Comparison of ENCODE assay signal across 8 mouse cellular contexts in genomic region chr16:37011922-37012289, GRCm38 (mm10). TPM values are rescaled to one million over a fixed set of nuclear protein-coding genes. Genes with fewer than 3 reads are reported as not detected.
DNase-seq lines count a peak whose midpoint lies in the region; ATAC-seq lines count a peak whose summit lies in the region.

No protein-coding gene starts in this region.

- no peak overlapping the region for H3K27ac ChIP-seq in heart, embryonic 15.5 days
- H3K27ac ChIP-seq in hindbrain, embryonic 11.5 days (ENCODE audit: low read depth, low read length) = no peak overlapping the region
- H3K27ac ChIP-seq in midbrain, embryonic 11.5 days (ENCODE audit: low read depth, low read length) = no peak overlapping the region

- H3K36me3 ChIP-seq in heart, embryonic 15.5 days = no peaks in the 10 kb centered on the region; the same call in 1 of the 2 replicates
- H3K36me3 ChIP-seq in hindbrain, embryonic 11.5 days (ENCODE audit: control insufficient read depth, insufficient read depth, low read length) = no peaks in the 10 kb centered on the region
- no peaks in the 10 kb centered on the region for H3K36me3 ChIP-seq in midbrain, embryonic 11.5 days (ENCODE audit: control insufficient read depth, insufficient read depth, low read length)

- intact Hi-C loops in heart, postnatal 36 days (cut with DNase I) = loop anchor here (2.0 to 5.0 kb wide), 4 partner anchors 65 to 195 kb away; partner anchors contain the start of genes Eaf2 and Golgb1

- ATAC-seq in heart, embryonic 15.5 days (replicated peaks; ENCODE audit: insufficient number of reproducible peaks, insufficient read depth, low FRiP score, low read depth) = peak; percentile 21; the same call in 1 of the 2 replicates
- peak; percentile 13 for ATAC-seq in activated CD4-positive, CD25-positive, alpha-beta regulatory T cell, adult 4 months
- ATAC-seq in hindbrain, embryonic 11.5 days (ENCODE audit: low FRiP score) = peak; percentile 67
- peak; percentile 74; the same call in 1 of the 2 replicates for ATAC-seq in midbrain, embryonic 11.5 days (ENCODE audit: low FRiP score)

- H3K4me1 ChIP-seq in heart, embryonic 15.5 days (replicated peaks) = peaks cover 17% of the 10 kb centered on the region
- H3K4me1 ChIP-seq in hindbrain, embryonic 11.5 days (replicated peaks; ENCODE audit: control insufficient read depth, insufficient read depth, low read length) = no peaks in the 10 kb centered on the region
- H3K4me1 ChIP-seq in midbrain, embryonic 11.5 days (ENCODE audit: control insufficient read depth, insufficient read depth, low read length) = peaks cover 8% of the 10 kb centered on the region

- no peak for DNase-seq in heart, postnatal 36 days
- DNase-seq in hindbrain, embryonic 11.5 days (ENCODE audit: low spot score) = no peak
- DNase-seq in midbrain, embryonic 11.5 days (ENCODE audit: low spot score, missing footprints) = peak; percentile 85
- no peak for DNase-seq in layer of hippocampus, postnatal 36 days
- no peak for DNase-seq in spleen, adult 18-20 months
- DNase-seq in B cell, adult 2 months = no peak

- peak overlapping the region; percentile 67 for H3K9ac ChIP-seq in heart, embryonic 15.5 days
- peak overlapping the region; percentile 61 for H3K9ac ChIP-seq in hindbrain, embryonic 11.5 days (ENCODE audit: low read depth, low read length)
- H3K9ac ChIP-seq in midbrain, embryonic 11.5 days (ENCODE audit: low read length) = peak overlapping the region; percentile 82

- no peaks in the 10 kb centered on the region for H3K9me3 ChIP-seq in heart, embryonic 15.5 days (replicated peaks)
- H3K9me3 ChIP-seq in hindbrain, embryonic 11.5 days (ENCODE audit: control insufficient read depth, low read length) = no peaks in the 10 kb centered on the region
- H3K9me3 ChIP-seq in midbrain, embryonic 11.5 days (ENCODE audit: control insufficient read depth, low read length) = no peaks in the 10 kb centered on the region

- under 1% methylated on average over 26 of the region's 26 CpGs for WGBS in heart, embryonic 15.5 days
- under 1% methylated on average over 26 of the region's 26 CpGs for WGBS in hindbrain, embryonic 11.5 days
- 0% methylated on average over 26 of the region's 26 CpGs for WGBS in midbrain, embryonic 11.5 days

- H3K4me2 ChIP-seq in heart, embryonic 15.5 days = peak overlapping the region; percentile 89
- H3K4me2 ChIP-seq in hindbrain, embryonic 11.5 days (replicated peaks; ENCODE audit: low read depth, low read length) = peak overlapping the region; percentile 67
- H3K4me2 ChIP-seq in midbrain, embryonic 11.5 days = peak overlapping the region; percentile 81

- H3K27me3 ChIP-seq in heart, embryonic 15.5 days = no peaks in the 10 kb centered on the region
- no peaks in the 10 kb centered on the region for H3K27me3 ChIP-seq in hindbrain, embryonic 11.5 days (ENCODE audit: control insufficient read depth, insufficient read depth, low read length)
- H3K27me3 ChIP-seq in midbrain, embryonic 11.5 days (ENCODE audit: control insufficient read depth, insufficient read depth, low read length) = no peaks in the 10 kb centered on the region

- H3K4me3 ChIP-seq in heart, embryonic 15.5 days = peak overlapping the region; percentile 82
- peak overlapping the region; percentile 56 for H3K4me3 ChIP-seq in hindbrain, embryonic 11.5 days (ENCODE audit: low read depth, low read length)
- H3K4me3 ChIP-seq in midbrain, embryonic 11.5 days (ENCODE audit: low read depth, low read length) = peak overlapping the region; percentile 91

RNA-seq across cellular contexts. Expression of gene Polq, which starts 0.3 kb away (rescaled TPM):
- 3.4 and 4.8 TPM in 2 replicates for polyA plus RNA-seq in heart, embryonic 15.5 days (2015; fragmentation: Nextera tagmentation; extraction: Ambion mirVana)
- total RNA-seq in heart, postnatal 36 days (2021) = 1 to 10 TPM; 2.1 to 3.0 TPM
- 1 to 10 TPM; 3.0 to 3.3 TPM for polyA plus RNA-seq in activated CD4-positive, CD25-positive, alpha-beta regulatory T cell, adult 4 months (2017; shearing (Covaris generic))
- polyA plus RNA-seq in hindbrain, embryonic 11.5 days (2014; fragmentation: Nextera tagmentation; extraction: Ambion mirVana) = 10.1 and 11.8 TPM in 2 replicates
- polyA plus RNA-seq in midbrain, embryonic 11.5 days (2014; fragmentation: Nextera tagmentation; extraction: Ambion mirVana) = 11.0 and 11.7 TPM in 2 replicates
- 1 to 10 TPM; 1.2 to 1.4 TPM for total RNA-seq in layer of hippocampus, postnatal 36 days (2021)

RNA-seq across cellular contexts. Expression of gene Fbxo40, which starts 21.6 kb away (rescaled TPM):
- 11.4 and 13.8 TPM in 2 replicates for polyA plus RNA-seq in heart, embryonic 15.5 days (2015; fragmentation: Nextera tagmentation; extraction: Ambion mirVana)
- 100 to 1,000 TPM; 159 to 206 TPM for total RNA-seq in heart, postnatal 36 days (2021)
- polyA plus RNA-seq in activated CD4-positive, CD25-positive, alpha-beta regulatory T cell, adult 4 months (2017; shearing (Covaris generic)) = 1 to 10 TPM in 1 of 2 experiments, under 1 TPM in 1; 0.88 to 1.3 TPM
- 0.03 TPM in 1 of 2 replicates, not detected in the other for polyA plus RNA-seq in hindbrain, embryonic 11.5 days (2014; fragmentation: Nextera tagmentation; extraction: Ambion mirVana)
- polyA plus RNA-seq in midbrain, embryonic 11.5 days (2014; fragmentation: Nextera tagmentation; extraction: Ambion mirVana) = 0.03 TPM in 1 of 2 replicates, not detected in the other
- total RNA-seq in layer of hippocampus, postnatal 36 days (2021) = under 1 TPM in 1 of 2 experiments, not detected in 1; 0.07 TPM

Comparison
In these comparisons a context has a peak if more than half of its experiments do, and no peak if none do; other contexts are left out.
1. ATAC-seq: peak in every context shown above with its lines; median percentile 74 in midbrain, embryonic 11.5 days; 67 in hindbrain, embryonic 11.5 days; 21 in heart, embryonic 15.5 days; 13 in activated CD4-positive, CD25-positive, alpha-beta regulatory T cell, adult 4 months.